Mouse (Mus musculus): ENCODE measurements around the gene Itk.

GRCm38 (mm10) chr11:46307768-46308167 is 81.5 kb downstream of the Itk start:
- TF ChIP-seq CTCF (IDR thresholded peaks at IDR 0.05; ENCODE audit: low read depth) (no peak), EP300 (IDR thresholded peaks at IDR 0.05; ENCODE audit: low read depth) (no peak)
